Mouse (Mus musculus) adrenal gland, postnatal 25 days (tissue): ENCODE measurements around the gene Mtif3. TPM values are rescaled to one million over a fixed set of nuclear protein-coding genes. Genes with fewer than 3 reads are reported as not detected.

Experiments used
- DNase-seq: peaks from one replicate; pipeline ENCODE4 v3.0.0; 2021; ENCODE audit warnings: mixed read lengths
- long read RNA-seq: library from polyadenylated mRNA; stranded (forward); transcript quantifications from one replicate; pipeline ENCODE4 v2.0.0, GENCODE M21; 2021
- total RNA-seq: library from RNA; stranded (reverse); gene quantifications from 2 replicates; pipeline ENCODE4 v1.2.3, GENCODE M21; 2021

Mtif3 gene
- total RNA-seq = 30.4 and 40.9 TPM in 2 replicates
- long read RNA-seq, full-length matches to known transcripts = 43 of 46 reads
- long read RNA-seq, partial matches to known transcripts = 1 of 46 reads
- long read RNA-seq, other reads (novel, unspliced or antisense) = 2 of 46 reads

DNA sequence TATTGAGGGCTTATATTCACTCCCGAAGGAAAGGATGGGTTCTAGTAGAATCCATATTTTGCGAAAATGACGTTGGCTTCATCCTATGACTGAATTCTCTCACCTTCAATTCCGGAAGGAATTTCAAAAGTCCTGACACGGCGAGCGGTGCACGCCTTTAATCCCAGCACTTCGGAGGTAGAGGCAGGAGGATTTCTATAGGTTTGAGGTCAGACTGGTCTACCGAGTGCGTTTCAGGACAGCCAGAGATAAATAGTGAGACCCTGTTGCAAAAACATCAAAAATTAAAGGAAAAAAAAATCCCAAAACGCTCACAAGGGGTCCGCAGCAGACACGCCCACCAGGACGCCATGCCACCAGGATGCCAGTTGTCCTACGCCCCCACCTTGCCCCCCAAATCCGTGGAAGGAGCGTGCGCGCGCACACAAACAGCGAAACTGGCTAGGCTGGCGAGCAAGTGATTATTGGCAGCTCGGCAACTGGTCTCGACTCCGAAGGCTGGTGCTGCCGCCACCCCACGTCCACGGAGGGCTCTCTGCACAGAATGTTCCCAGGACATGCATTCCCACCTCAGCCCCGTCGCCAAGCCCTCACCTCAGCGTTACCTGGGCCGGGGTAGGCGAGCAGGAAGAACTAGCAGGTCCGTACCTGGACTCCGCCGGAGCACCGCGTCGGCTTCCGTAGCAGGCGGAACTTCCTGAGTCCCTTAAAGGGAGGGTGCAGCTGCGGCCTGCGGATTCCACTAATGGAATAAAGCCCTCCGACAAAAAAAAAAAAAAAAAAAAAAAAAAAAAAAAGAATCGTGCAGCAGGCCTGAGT, at the start of gene Mtif3:
Mtif3 (minus strand) TSS at position 683 of the 819 bp plus-strand sequence.
- peak; percentile 81 for DNase-seq

- no peak for DNase-seq
Observed at GRCm38 (mm10) chr5:147011333-147011732, 47.7 kb upstream of the Mtif3 start.

DNA sequence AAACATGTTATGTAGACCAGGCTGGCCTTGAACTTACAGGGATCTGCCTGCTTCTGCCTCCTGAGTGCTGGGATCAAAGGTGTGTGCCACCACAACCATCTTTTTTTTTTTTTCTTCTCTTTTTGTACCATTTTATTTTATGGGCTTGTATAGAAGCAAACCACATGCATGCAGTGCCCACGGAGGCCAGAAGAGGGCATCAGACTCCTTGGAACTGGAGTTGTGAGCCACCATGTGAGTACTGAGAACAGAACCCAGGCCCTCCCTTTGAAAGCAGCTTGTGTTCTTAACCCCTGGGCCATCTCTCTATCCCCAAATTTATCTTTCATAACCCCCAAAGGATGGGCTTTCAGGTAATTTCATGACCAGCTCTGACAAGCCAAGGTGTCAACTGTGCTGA, 39.7 kb upstream of the Mtif3 start:
- no peak for DNase-seq

GRCm38 (mm10) chr5:147001312-147001711, 37.7 kb upstream of the Mtif3 start:
- DNase-seq = no peak

DNA sequence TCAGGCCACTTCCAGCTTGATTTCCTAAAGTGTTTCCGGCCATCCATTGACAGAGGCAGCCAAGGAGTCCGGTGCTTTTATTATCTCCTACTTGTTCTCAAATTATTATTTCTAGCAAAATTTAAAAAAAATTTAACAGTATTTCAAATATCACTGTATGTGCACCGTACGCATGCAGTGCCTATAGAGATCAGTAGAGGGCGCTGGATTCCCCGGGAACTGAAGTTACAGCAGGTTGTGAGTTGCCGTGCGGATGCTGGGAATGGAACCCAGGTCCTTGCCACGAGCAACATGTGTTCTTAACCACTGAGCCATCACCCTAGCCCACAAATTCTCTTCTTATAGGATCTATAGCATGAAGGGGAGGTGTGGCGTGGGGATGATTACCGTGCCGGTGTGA, 35.2 kb upstream of the Mtif3 start:
- no peak for DNase-seq

- DNase-seq = no peak
Observed at GRCm38 (mm10) chr5:146996812-146997211, 33.2 kb upstream of the Mtif3 start.

DNA sequence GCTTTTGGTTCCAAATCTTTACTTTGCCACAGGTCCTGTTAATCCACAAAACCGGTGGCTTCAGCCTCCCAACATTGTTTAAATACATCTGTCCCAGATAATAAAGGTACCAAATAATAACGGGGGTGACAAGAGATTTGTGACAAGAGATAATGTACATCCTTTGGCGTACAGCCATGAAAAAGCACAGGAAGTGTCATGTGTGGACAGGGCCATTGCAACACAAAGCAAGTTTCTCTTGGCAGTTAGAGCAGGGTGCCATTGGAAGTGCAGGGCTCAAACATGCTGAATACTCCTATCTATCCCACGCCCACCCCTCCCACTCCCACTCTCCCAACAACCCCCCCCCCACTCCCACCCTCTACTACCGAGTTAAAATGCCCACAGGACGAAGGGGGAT, 31.4 kb upstream of the Mtif3 start:
- no peak for DNase-seq

GRCm38 (mm10) chr5:146993509-146993908, 29.9 kb upstream of the Mtif3 start:
- DNase-seq = peak; percentile 80

DNA sequence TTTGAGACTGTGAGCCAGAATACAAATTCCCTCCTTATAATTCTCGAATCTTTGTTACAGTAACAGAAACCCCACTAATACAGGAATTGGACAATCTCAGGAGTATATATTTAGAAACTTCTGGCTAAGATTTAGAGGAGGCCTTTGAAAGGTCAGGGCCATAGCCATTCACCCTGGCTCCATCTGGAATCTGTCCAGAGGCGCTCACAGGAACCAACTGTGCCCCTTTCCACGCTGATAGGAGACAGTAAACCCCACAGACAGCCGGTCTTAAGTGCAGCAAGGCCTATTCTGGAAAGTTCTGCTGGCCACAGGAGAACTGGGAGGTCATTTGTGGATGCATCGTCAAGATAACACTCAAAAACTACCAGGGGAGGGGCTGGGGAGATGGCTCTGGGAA, 25.5 kb upstream of the Mtif3 start:
- DNase-seq = peak; percentile 63

- DNase-seq = no peak
Observed at GRCm38 (mm10) chr5:146987588-146987987, 24.0 kb upstream of the Mtif3 start.

DNA sequence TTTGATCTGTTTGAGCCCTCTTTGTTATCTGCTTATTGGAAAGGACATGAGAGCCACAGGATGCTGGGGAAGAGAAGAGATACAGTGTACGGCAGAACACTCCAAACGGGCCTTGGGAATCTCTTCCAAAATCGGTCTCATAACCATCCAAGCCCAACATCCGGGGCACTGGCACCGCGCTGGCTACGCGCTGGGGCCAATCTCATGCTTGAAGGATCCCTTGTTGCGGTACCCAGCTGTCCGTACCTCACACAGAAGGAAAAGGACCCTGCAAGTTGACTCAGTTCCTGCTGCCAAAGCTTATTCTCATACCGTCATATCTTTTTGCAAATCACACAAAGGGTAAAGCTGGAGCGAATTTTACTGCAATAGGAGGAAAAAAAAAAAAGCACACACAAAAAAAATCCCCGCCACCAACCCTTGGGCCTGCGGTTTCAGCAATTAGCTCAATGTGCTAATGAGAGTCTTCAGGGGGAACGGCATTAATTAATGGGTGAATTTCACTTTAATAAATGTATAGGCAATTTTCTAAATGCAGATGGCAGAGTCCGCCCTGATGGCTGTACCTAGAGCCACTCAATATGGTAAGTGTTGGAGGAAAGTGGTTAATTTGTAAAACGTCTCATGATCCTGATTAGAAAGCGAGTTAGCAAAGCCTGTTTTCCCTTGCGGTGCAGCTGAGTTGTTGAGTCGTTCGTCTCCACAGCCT, 22.3 kb upstream of the Mtif3 start:
- no peak for DNase-seq

- peak; percentile 59 for DNase-seq
Observed at GRCm38 (mm10) chr5:146983216-146983615, 19.6 kb upstream of the Mtif3 start.

GRCm38 (mm10) chr5:146981376-146981775, 17.8 kb upstream of the Mtif3 start:
- DNase-seq = no peak

DNA sequence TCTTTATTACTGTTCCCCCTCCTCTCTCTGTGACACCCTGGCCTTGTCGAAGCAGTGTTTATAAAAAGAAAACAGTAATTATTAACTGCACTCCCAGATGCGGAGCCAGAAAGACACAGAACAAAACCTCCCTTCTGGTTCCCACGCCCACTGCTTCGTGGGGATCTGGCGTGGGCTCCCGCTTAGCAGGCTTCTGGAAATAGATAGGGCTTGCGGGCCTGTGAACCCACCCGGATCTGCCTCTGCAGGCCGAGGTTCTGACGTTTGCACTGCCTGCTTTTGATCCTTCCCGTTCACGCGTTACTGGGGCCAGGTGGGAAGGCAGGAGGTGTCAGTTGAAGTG, 11.2 kb upstream of the Mtif3 start:
- no peak for DNase-seq

DNA sequence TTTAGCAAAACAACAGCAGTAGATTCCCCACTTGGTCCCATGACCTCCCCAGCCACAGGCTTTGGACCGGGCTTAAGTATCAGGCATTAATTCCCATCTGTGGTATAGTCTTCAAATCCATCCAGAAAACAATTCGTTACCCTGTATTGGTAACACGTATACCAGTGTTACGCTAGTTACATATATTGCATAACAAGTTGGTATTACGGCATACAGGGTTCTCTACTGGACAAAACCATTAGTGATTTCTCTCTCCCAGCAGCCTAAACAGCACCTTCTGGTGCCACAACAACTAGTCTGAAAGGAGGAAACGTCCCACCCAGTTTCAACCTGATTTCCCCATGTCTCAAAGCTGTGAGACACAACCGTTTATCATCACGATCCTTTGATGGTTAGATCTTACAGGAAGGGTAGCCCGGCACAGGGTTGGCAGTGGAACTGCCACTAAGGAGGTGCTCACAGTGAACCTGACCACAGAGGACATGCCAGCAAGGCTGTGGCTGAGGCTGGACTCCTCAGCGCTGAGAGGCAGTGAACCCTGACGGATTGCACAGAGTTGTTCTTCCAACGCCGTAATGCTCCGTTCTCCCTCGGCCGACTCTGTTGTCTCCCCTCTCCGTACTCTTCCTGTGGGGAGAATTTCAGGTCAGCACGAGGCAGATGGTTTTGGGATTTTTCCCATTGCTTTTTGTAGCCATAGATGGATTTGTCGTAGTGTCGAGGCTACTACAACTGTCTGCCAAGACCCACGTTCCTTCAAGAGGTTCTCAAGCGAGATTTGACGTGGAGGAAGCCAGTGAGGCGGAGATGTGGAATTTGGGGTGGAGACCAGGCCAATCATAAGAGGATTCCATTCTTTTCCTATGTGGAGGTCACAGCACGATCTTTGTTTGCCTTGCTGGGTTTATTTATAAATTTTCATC, 10.5 kb upstream of the Mtif3 start:
- DNase-seq = no peak

GRCm38 (mm10) chr5:146973353-146973752, 9.8 kb upstream of the Mtif3 start:
- DNase-seq = no peak

- DNase-seq = no peak
Observed at GRCm38 (mm10) chr5:146971776-146972561, 8.4 kb upstream of the Mtif3 start.

DNA sequence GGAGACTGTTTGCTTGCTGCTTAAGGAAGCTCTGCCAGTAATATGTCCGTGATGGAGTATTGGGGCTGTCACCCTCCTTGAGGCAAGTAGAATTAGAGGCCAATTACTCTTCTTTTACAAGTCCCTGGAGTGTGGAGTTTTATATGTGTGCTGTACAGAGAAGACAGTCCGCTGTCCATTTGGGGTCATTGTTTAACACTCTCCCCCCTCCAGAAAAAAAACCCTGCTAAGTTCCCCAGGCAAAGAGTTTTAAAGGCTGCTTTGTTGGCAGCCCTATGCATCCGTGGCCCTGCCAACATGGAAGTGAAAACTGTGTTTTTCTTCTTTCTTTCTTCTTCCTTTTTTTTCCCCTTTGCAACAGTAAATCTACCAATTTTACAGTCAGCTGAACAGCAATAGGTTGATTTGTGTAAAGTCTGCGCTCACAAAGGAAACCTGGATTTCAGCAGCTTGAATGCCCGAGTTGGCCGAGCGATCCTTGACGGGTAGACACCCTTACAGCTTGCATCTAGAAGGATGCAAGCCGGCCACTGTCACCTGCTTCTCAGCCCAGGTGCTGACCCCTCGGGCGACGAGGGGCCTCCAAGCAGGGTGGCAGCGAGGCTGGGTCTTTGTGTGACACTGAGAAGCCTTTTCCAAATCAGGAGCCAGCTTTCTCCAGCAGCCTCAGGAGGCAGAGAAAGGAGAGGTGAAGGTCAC, 5.2 kb upstream of the Mtif3 start:
- no peak for DNase-seq

DNA sequence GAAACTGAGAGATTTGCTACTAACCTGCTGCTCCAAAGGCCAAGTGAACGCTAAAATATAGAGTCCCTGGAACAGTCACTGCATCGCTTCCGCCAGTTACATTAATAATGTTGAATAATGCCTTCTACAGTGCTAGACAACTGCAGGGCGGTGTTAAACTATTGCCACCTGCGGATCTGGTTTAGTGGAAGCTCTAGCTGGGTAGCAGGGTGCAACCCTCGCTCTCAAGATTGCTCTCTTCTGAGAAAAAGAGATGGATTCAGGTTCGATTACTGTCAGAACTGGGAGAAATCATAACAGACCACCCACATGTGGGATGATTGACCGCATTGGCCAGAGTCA, 308 bp upstream of the Mtif3 start:
- no peak for DNase-seq

GRCm38 (mm10) chr5:146956678-146957077, 6.9 kb downstream of the Mtif3 start:
- no peak for DNase-seq

- DNase-seq = no peak
Observed at GRCm38 (mm10) chr5:146955651-146956050, 7.9 kb downstream of the Mtif3 start.
